Mouse (Mus musculus) lung, postnatal 25 days (tissue): ENCODE measurements around the gene Rgs6.

Experiments used
- DNase-seq: peaks from one replicate; pipeline ENCODE4 v3.0.0; 2022; ENCODE audit warnings: low spot score

Gene Rgs6

DNA sequence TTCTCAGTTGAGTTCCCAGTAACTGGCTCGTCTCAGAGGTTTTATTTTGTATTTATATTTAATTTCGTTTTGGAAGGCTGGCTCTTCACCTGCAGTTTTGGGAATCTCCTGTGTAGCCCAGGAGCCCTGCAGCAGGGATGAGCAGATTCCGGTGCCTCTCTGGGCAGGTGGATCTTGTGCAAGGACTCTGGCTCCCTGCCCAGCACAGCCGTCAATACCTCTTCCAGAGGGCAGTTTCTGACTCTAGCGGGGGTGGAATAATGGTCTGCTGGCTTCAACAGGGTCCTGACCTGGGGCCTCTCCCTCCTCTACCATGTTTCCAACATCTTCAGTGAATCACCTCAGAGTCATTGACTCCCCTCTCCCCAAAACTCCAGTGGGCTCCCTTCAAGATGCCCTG, 616.3 kb downstream of the Rgs6 start:
- no peak for DNase-seq

DNA sequence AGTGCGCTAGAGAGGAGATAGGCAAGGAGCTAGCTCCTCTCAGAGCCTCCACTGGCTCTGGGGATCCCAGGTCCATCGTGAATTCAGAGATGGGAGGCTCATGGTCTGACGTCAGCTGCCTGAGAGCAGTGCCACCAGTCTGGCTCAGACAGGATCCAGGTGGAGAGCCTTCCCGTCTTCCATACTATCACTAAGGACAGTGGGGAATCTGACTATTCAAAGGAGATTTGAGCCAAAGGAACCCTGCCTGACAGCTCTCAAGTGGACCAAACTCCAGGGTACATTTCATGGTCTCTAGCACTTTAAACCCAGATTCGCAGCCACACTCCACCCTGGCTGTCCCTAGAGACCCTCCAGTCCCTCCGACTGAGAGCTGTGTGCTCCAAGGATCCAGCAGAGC, 618.8 kb downstream of the Rgs6 start:
- no peak for DNase-seq

- no peak for DNase-seq
Measured at GRCm38 (mm10) chr12:83207481-83207880, 619.4 kb downstream of the Rgs6 start.

DNA sequence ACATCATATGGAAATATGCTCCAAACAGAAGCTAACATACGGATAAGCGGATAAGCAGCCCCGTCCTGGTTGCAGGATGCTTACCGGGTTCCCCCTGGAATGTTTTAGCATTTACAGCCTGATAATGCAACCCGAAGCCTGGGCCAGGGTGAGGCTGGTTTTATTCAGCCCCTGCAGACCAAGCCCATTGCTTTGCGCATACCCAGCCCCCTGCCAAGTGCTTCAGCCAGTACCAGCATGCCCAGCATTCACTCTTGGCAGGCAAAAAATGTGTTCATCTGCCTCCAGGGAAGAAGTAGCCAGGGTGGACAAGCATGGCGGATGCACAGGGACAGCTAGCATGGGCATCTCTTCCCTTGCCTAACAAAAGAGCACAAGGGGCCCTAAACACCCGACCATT, 619.9 kb downstream of the Rgs6 start:
- no peak for DNase-seq

DNA sequence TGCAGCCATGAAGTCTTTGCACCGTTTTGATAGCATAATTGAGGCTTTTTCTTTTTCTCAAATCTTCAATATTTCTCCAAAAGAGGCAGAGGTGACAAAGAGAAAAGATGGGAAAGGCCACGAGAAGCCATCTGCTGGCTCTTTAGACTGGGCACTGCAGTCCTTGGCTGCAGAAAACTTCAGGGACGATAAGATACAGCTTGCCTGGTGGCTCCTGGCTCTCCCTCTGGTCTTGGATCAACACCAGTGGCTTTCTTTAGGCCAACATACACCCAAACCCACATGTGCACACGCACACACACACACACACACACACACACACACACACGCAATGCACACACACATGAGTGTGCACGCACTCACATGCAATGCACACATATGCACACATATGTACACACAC, 620.7 kb downstream of the Rgs6 start:
- no peak for DNase-seq

DNA sequence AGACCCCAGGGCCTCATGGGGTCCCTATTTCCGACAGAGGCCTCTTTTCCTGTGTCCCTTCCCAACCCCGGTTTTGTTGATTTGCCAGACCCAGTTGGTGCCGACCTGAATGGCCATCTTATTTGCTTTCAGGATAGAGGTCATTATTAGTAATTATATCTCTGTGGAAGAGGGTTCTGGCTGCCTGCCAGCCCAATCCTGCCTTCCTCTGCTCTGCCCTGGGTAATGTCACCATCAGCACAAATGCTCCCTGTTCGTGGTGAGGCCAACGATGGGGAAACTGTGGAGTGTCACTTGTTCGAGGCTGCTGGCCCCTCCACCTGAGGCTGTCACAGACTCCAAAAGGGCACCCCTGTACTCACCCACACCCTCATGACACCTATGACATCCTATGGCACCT, 621.4 kb downstream of the Rgs6 start:
- no peak for DNase-seq

- DNase-seq, result no peak
Measured at GRCm38 (mm10) chr12:83210294-83210693, 622.2 kb downstream of the Rgs6 start.

- no peak for DNase-seq
Measured at GRCm38 (mm10) chr12:83210735-83211134, 622.6 kb downstream of the Rgs6 start.

DNA sequence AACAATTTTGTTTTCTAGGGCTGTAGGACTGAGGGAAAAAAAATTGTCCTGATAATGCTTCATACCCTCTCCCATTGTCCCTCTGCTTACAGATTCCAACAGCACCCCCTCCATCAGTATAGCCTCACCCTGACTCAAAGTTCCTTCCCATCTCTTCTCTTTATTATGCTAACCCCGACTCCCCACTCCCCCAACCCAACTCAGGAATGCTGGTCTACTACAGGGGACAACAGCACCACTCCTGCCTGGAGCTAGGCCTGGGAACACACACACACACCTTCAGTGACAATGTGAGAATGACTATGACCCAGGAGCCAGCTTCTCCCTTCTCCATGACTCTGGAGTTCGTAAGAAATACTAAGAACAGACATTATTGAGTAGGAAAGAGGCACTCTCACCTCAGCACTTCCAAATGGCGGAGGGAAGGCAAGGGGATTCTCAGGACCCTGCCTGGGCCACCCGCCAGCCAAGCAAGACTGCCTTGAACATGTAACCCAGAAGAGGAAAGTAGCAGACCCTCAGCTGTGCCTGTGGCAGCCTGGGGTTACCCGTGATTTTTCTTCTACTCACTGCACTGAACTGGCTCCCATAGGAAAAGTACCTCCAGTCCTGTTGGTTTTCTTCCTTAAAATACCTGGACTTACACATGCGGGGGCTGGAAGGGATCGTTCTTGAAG, 623.2 kb downstream of the Rgs6 start:
- no peak for DNase-seq
